Mouse (Mus musculus) megakaryocyte-erythroid progenitor cell, adult 5-6 weeks (primary cell): ENCODE results near the gene Pacsin2. TPM values are rescaled to one million over a fixed set of nuclear protein-coding genes. Genes with fewer than 3 reads are reported as not detected.
"Not testable (repeated sequence)": the region's sequence is repeated elsewhere in the genome, so short reads cannot be mapped to it uniquely, and the experiment has no call there.

Experiments
- ATAC-seq: replicated peaks from 2 replicates; pipeline ENCODE4 v1.8.0; 2016; ENCODE audit warnings: mild to moderate bottlenecking, inconsistent platforms; ENCODE audit not compliant: severe bottlenecking, poor library complexity, low FRiP score, low TSS enrichment
- total RNA-seq, 2 experiments: library from RNA; stranded (forward) in 1 of 2; stranded (reverse) in 1 of 2; fragments of 200-1000, 215-1000 nt in 1 of 2; fragments of >200 nt in 1 of 2; fragmentation: Nextera tagmentation in 1 of 2; gene quantifications; 2 replicates each; pipeline ENCODE4 v1.2.3; 2014 to 2017

Pacsin2 gene
- total RNA-seq, 2 experiments from 2014 or later = 86.5 to 138 TPM

DNA sequence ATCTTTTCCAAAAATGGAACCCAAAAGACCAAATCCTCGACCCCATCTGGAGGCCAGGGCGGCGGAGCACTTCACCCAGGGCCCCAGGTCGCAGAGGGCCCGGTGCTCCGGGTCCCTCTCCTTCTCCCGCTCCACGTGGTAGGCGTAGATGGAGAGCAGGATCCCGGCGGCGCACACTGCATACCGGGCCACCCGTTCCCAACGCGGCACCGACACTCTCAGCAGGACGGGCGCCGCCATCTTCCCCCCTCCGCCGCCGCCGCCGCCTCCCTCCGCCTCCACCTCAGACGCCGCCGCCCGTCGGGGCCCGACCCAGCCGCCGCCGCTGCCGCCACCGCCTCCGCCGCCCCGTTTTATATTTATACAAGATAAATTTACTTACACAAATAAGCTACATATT is 58.5 kb downstream of the Pacsin2 start:
- ATAC-seq = peak; percentile 48

DNA sequence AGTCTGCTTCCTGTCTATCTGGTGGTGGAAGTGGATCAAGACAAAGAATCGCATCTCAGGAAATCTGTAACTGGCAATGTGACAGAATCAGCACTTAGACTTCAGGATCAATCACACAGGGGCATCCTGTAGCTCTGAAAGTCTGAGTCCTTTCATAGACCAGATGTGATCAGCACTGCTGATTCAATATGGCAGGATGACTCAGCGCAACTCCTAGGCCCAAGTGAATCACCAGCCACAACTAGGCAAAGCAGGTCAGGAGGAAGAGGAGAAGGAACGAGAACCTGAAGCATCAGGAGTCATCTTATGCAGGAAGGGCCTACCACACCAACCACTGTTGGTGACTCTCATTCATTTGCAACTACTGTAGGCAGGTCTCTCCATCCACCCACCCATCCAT is 60.4 kb downstream of the Pacsin2 start:
- ATAC-seq = no peak

DNA sequence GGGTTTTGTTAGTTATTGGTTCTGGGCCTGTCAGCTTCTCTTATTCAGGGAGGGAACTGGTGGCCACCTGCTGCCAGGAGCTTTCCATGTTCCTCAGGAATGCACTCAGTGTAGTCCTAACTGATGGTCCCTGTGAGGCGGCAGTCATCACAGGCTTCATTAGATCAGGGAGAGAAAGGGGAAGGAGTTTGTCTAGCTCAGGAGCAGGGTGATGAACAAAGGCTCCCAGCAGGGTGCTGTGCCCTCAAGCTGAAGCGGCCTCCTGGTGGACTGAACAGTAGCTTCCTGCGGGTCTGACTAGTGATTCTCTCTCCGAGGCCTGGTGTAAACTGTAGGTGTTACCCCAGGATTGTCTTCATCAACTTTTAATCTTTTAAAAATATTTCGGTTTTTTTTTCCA is 61.4 kb downstream of the Pacsin2 start:
- no peak for ATAC-seq

DNA sequence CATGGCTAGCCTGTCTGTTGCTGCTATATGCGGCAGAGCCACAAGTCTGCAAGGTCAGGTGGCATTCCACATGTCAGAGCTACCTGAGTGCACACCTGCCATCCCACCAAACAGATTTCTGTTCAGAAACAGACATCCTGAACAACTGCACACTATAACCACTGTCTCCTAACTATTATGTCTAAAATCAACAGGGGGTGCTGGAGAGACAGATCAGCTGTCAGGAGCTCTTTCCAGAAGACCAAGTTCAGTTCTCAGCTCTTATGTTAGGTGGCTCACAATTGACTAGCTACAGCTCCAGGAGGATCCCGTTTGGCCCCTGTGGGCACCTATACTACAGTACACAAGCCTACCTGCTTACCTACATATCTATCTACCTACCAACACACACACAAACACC is 71.7 kb downstream of the Pacsin2 start:
- 0 out of 2 replicates have a peak, but pooled peaks have one; percentile 23 for ATAC-seq

GRCm38 (mm10) chr15:83387911-83388310 is 76.5 kb downstream of the Pacsin2 start:
- ATAC-seq = no peak

GRCm38 (mm10) chr15:83383633-83384032 is 80.8 kb downstream of the Pacsin2 start:
- no peak for ATAC-seq

GRCm38 (mm10) chr15:83383136-83383535 is 81.3 kb downstream of the Pacsin2 start:
- no peak for ATAC-seq

DNA sequence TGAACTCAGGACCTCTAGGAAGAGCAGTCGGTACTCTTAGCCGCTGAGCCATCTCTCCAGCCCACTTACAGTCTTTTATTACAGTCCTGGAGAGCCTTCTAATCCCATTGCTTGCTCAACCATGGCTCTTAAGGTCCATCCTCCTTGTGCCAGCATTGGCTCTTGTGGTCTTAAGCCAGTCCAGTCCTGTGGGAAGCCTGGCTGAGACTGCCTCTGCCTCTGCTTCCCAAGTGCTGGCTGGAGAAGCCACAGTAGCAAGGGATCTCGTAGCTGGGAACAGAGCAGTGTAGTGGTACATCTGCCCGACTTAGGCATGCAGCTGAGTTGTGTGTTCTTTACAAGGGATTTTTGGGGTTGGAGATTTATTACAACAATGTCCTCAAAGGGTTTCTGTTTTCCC is 81.9 kb downstream of the Pacsin2 start:
- ATAC-seq = no peak

DNA sequence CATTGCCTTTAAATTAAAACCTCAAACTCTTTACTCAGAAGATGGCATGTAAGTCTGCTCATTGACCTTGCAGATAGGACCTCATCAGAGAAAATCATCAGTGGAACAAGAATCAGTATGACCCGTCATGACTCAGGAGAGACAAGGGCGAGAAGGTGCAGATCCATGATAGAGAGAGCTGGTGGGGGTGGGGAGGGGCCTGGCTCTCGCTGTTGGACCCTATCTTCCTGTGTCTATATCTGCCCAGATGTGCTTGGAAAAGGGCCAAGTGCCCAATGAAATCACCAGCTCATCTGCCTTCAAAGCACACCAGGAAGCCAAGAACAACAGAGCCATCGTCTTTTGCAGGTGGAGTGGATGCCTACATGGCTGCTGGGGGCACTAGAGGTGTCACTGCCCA is 87.3 kb downstream of the Pacsin2 start:
- peak; percentile 61 for ATAC-seq

DNA sequence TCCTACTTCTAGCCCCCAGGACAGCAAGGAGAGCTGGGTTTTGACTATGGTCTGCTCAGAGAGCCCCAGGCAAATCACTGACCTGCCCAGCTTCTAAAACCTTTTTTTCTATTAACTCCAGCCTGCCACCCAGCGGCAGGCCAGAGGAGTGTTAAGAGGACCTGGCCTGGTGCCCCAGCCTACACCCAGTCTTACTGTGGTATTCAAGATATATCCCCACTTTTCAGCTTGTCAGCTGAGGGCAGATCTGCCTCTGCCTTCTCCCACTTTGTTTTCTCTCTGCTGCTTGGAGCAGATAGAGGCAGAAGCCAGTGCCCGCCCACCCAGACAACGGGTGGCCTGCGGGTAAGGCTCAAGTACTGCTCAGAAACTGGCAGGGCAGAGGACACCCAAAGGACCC is 89.3 kb downstream of the Pacsin2 start:
- ATAC-seq = peak; percentile 88

DNA sequence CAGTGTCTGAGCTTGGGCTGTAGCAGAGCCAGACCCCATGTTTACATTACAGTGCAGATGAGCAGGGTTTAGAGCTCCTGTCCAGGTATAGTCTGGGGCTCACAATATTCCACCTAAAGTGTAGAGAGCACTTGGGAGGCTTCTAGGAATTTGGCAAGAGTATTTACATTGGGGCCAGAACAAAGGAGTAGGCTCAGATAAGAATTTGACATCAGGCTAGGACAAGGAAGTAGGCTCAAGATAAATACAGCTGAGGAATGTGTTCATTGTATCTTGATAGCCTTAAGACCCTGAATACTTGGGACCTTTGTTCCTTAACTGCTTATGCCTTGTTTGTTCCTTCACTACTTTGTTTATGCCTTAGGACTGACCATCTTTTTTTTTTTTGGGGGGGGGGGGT is 90.3 kb downstream of the Pacsin2 start:
- ATAC-seq = no peak

DNA sequence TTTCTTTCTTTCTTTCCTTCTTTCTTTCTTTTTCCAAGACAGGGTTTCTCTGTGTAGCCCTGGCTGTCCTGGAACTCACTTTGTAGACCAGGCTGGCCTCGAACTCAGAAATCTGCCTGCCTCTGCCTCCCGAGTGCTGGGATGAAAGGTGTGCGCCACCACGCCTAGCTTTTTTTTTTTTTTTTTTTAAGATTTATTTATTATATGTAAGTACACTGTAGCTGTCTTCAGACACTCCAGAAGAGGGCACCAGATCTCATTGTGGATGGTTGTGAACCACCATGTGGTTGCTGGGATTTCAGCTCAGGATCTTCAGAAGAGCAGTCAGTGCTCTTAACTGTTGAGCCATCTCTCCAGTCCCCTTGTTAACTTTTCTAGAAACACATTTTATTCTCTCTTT is 95.7 kb downstream of the Pacsin2 start:
- ATAC-seq = not testable (repeated sequence)

DNA sequence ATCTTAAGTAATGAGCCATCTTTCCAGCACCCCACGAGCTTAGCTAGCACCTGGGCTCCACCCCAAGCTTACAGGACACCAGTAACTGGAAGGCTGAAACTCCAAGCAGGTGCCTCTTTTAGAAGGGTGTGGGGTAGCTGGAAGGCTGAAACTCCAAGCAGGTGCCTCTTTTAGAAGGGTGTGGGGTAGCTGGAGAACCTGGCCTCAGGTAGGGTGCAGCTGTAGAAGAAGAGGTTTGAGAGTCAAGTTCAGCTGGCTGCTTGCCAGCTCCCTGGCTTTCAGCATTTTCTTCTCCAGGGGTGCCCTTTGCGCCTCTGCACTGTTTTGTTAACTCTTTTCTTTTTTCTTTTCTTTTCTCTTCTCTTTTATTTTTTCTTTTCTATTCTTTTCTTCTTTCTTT is 96.1 kb downstream of the Pacsin2 start:
- no peak for ATAC-seq

DNA sequence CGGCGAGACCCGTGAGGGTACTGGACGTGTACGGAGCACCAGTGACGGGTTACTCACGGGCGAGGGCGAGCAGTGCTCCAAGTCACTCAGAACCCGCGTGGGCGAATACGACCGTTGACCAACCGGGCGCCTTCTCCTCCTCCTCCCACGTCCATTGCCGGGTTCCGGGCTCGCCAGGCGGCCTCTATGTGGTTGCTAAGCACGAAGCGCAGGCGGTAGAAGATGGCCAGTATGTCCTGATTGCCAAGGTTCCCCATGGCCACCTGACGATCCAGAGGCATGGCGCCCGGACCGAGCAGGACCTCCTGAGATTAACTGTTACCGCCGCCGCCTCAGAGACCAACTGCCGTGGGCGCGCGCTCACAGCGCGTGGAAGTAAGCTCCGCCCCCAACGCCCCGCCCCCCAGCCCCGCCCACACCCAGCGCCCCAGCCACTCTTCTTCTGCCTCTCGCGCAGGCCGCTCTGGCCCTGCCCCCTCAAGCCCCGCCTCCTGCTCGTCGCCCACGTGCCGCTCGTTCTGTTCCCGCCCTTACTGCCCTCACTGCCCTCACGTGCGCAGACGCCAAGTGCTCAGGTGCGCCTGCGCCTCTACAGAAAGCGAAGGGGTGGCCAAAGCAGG is 97.4 kb downstream of the Pacsin2 start:
- ATAC-seq = peak; percentile 74

DNA sequence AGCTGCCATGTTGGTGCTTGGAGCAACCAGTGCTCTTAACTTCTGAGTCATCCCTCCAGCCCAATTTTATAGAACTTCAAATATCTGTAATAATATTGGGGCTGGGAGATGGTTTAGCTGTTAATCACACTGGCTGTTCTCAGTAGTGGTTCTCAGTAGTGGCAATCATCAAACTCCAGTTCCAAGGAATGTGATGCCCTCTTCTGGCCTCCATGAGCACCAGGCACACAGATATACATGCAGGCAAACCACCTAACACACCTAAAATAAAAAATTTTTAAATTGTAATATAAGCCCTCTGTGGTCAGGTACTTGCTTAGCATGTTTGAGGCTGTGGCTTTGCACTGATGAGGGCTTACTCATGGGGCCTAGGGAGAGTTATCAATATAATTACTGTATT is 98.7 kb downstream of the Pacsin2 start:
- ATAC-seq = no peak

DNA sequence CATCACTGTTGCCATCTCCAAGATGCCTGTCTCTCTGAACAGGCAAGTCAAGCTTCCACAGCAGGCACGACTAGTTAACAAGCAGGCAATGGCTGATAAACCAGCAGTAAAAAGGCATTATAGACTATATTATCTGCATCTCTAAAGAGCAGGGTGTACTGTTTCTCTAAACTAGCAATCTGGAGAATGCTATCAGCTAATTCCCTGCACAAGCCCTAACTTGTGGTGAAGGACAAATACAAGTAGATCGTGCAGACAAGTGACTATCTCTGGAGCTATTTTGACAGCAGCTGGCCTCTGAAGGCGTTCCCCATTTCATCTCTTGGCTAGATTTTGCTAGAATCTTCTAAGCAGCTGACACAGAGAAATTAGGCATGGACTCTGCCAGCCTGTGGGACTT is 100.2 kb downstream of the Pacsin2 start:
- ATAC-seq = peak; percentile 78

DNA sequence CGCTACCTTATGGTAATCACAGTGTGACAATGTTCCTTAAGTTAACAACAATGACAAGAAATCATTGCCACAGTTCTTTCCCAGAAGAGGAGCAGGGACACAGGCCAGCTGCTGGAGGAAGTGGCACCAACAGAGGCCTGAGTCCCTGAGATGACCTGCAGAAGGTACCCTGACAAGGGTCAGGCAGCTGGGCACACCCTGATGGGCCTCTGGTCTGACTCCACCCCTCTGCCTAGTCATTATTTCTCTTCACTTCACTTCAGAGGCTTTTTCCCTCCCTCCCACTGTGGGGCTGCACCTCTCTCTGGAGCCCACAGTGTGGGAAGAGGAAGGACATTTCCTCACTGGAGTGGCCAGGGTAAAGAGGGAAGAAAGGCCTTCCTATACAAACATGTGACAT is 101.6 kb downstream of the Pacsin2 start:
- ATAC-seq = not testable (repeated sequence)

- not testable (repeated sequence) for ATAC-seq
Measured at GRCm38 (mm10) chr15:83360899-83361298, 103.5 kb downstream of the Pacsin2 start.

- no peak for ATAC-seq
Measured at GRCm38 (mm10) chr15:83360140-83360539, 104.3 kb downstream of the Pacsin2 start.

- no peak for ATAC-seq
Measured at GRCm38 (mm10) chr15:83358476-83358875, 105.9 kb downstream of the Pacsin2 start.

- ATAC-seq = no peak
Measured at GRCm38 (mm10) chr15:83351546-83351945, 112.9 kb downstream of the Pacsin2 start.

GRCm38 (mm10) chr15:83350859-83351258 is 113.5 kb downstream of the Pacsin2 start:
- no peak for ATAC-seq
